Mouse (Mus musculus): ENCODE measurements around the gene Zfand4. TPM values are rescaled to one million over a fixed set of nuclear protein-coding genes. Genes with fewer than 3 reads are reported as not detected.

Gene Zfand4
- polyA plus RNA-seq, 1 experiment from 2014 or later = 3.4 TPM

- WGBS = 63% methylated on average over 3 of the region's 3 CpGs
These were observed 95.2 kb downstream of the Zfand4 start for GRCm38 (mm10) chr6:116359256-116359655.

DNA sequence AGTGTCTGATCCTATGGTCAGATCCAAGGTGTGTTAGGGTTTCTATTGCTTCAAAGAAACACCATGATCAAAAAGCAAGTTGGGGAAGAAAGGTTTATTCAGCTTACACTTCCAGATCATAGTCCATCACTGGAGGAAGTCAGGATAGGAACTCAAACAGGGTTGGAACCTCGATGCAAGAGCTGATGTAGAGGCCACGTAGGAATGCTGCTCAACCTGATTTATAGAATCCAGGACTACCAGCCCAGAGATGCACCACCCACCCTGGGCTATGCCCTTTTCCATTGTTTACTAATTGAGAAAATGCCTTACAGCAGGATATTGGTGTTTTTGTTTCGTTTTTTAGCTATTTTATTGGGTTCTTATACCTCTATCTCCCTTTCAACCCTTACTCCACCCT lies 97.4 kb downstream of the Zfand4 start:
- H3K36me3 ChIP-seq (ENCODE audit: control insufficient read depth, insufficient read depth, low read length) = no peaks in the 10 kb centered on the region
- no peak for ATAC-seq (ENCODE audit: insufficient number of reproducible peaks, insufficient read depth, low FRiP score, low read depth)
- 91% methylated on average over 3 of the region's 3 CpGs for WGBS
- H3K4me2 ChIP-seq (ENCODE audit: low read length) = no peak overlapping the region
- 0 out of 2 replicates have a peak, but pooled peaks cover 8% of the 10 kb centered on the region for H3K9me3 ChIP-seq (ENCODE audit: control insufficient read depth, low read length)
- H3K4me3 ChIP-seq (ENCODE audit: control insufficient read depth in 1 of 2, insufficient read depth in 1 of 2, low read depth in 1 of 2, low read length in 2 of 2) = no peak overlapping the region
- no peak overlapping the region for H3K27ac ChIP-seq (replicated peaks in 1 of 2; ENCODE audit: control insufficient read depth in 1 of 2, insufficient read depth in 1 of 2, low read depth in 2 of 2, low read length in 2 of 2)
- H3K4me1 ChIP-seq (ENCODE audit: control insufficient read depth in 2 of 2, insufficient read depth in 2 of 2, low read length in 2 of 2) = no peaks in the 10 kb centered on the region
- no peak overlapping the region for H3K9ac ChIP-seq (ENCODE audit: low read length)
- H3K27me3 ChIP-seq (ENCODE audit: control insufficient read depth, insufficient read depth, low read length) = no peaks in the 10 kb centered on the region

More at GRCm38 (mm10) chr6:116359256-116359655, 95.2 kb downstream of the Zfand4 start:
- no peak overlapping the region for H3K4me2 ChIP-seq (ENCODE audit: low read length)
- ATAC-seq (ENCODE audit: insufficient number of reproducible peaks, insufficient read depth, low FRiP score, low read depth) = no peak
- H3K27ac ChIP-seq (replicated peaks in 1 of 2; ENCODE audit: control insufficient read depth in 1 of 2, insufficient read depth in 1 of 2, low read depth in 2 of 2, low read length in 2 of 2) = no peak overlapping the region
- H3K27me3 ChIP-seq (ENCODE audit: control insufficient read depth, insufficient read depth, low read length) = no peaks in the 10 kb centered on the region
- H3K9ac ChIP-seq (ENCODE audit: low read length) = no peak overlapping the region
- H3K9me3 ChIP-seq (ENCODE audit: control insufficient read depth, low read length) = no peaks in the 10 kb centered on the region
- H3K4me3 ChIP-seq (ENCODE audit: control insufficient read depth in 1 of 2, insufficient read depth in 1 of 2, low read depth in 1 of 2, low read length in 2 of 2) = no peak overlapping the region
- no peaks in the 10 kb centered on the region for H3K4me1 ChIP-seq (ENCODE audit: control insufficient read depth in 2 of 2, insufficient read depth in 2 of 2, low read length in 2 of 2)
- no peaks in the 10 kb centered on the region for H3K36me3 ChIP-seq (ENCODE audit: control insufficient read depth, insufficient read depth, low read length)

- Histone ChIP-seq H3K4me1 (ENCODE audit: control insufficient read depth in 2 of 2, insufficient read depth in 2 of 2, low read length in 2 of 2) (no peaks in the 10 kb centered on the region), H3K4me2 (ENCODE audit: low read length) (no peak overlapping the region), H3K4me3 (ENCODE audit: control insufficient read depth in 1 of 2, insufficient read depth in 1 of 2, low read depth in 1 of 2, low read length in 2 of 2) (no peak overlapping the region), H3K9me3 (ENCODE audit: control insufficient read depth, low read length) (0 out of 2 replicates have a peak, but pooled peaks cover 8% of the 10 kb centered on the region), H3K27me3 (ENCODE audit: control insufficient read depth, insufficient read depth, low read length) (no peaks in the 10 kb centered on the region), H3K9ac (ENCODE audit: low read length) (no peak overlapping the region), H3K27ac (replicated peaks in 1 of 2; ENCODE audit: control insufficient read depth in 1 of 2, insufficient read depth in 1 of 2, low read depth in 2 of 2, low read length in 2 of 2) (no peak overlapping the region), H3K36me3 (ENCODE audit: control insufficient read depth, insufficient read depth, low read length) (no peaks in the 10 kb centered on the region)
- no peak for ATAC-seq (ENCODE audit: insufficient number of reproducible peaks, insufficient read depth, low FRiP score, low read depth)
- WGBS = 80% methylated on average over 4 of the region's 4 CpGs
These were observed 98.0 kb downstream of the Zfand4 start for GRCm38 (mm10) chr6:116361993-116362392.

DNA sequence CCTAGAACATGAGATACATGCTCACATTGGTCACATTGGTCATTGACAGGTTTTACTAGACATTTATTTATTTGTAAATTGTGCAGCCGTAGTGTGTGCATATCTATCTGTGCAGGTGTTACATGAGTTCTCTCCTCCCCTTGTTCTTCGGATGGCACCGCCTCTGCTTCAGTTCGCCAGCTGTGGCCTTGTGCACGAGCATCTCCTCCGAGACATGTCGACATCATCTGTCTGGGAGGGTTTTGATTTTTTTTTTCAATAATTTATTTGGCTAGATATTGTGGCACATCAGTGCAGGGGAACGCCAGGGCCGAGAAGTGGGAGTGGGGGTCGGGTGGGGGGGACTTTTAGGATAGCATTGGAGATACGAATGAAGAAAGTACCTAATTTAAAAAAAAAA lies 103.9 kb downstream of the Zfand4 start:
- 84% methylated on average over 11 of the region's 11 CpGs for WGBS
- Histone ChIP-seq H3K4me2 (ENCODE audit: low read length) (no peak overlapping the region), H3K4me3 (ENCODE audit: control insufficient read depth in 1 of 2, insufficient read depth in 1 of 2, low read depth in 1 of 2, low read length in 2 of 2) (no peak overlapping the region), H3K27me3 (ENCODE audit: control insufficient read depth, insufficient read depth, low read length) (no peaks in the 10 kb centered on the region), H3K27ac (replicated peaks in 1 of 2; ENCODE audit: control insufficient read depth in 1 of 2, insufficient read depth in 1 of 2, low read depth in 2 of 2, low read length in 2 of 2) (no peak overlapping the region), H3K4me1 (ENCODE audit: control insufficient read depth in 2 of 2, insufficient read depth in 2 of 2, low read length in 2 of 2) (no peaks in the 10 kb centered on the region), H3K36me3 (ENCODE audit: control insufficient read depth, insufficient read depth, low read length) (no peaks in the 10 kb centered on the region), H3K9me3 (ENCODE audit: control insufficient read depth, low read length) (0 out of 2 replicates have a peak, but pooled peaks cover 8% of the 10 kb centered on the region), H3K9ac (ENCODE audit: low read length) (no peak overlapping the region)
- no peak for ATAC-seq (ENCODE audit: insufficient number of reproducible peaks, insufficient read depth, low FRiP score, low read depth)

- no peak for ATAC-seq (ENCODE audit: insufficient number of reproducible peaks, insufficient read depth, low FRiP score, low read depth)
- WGBS = 88% methylated on average over 1 of the region's 1 CpGs
These were observed 105.8 kb downstream of the Zfand4 start for GRCm38 (mm10) chr6:116369811-116370210.

DNA sequence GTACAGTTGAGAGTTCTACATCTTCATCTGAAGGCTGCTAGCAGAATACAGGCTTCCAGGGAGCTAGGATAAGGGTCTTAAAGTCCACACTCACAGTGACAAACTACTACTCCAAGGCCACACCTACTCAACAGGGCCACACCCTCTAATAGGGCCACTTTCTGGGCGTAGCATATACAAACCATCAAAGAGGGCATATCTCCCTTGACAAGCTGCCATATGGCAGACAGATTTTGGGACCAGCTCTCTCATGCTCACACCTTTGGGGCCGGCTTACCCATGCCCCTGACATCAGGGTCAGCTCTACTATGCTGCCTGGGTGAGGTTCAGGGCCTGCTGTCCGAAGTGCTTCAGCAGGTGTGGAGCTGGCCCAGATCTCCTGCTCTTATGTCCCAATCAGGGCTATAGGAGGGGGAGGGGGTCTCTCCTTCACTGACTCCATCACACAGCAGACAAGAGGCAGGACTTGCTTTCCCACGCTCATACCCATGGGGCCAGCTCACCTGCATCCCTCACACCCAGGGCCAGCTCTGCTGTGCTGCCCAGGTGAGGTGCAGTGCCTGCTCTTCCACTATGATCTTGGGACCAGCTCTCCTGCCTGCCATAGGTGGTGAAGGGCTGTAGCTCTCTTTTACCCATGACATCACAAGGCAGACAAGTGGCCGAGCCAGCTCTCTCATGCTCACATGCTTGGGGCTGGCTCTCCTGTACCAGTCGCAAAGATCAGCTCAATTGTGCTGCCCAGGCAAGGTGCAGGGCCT lies 106.4 kb downstream of the Zfand4 start:
- 0 out of 2 replicates have a peak, but pooled peaks cover 3% of the 10 kb centered on the region for H3K9me3 ChIP-seq (ENCODE audit: control insufficient read depth, low read length)
- H3K4me3 ChIP-seq (ENCODE audit: control insufficient read depth in 1 of 2, insufficient read depth in 1 of 2, low read depth in 1 of 2, low read length in 2 of 2) = no peak overlapping the region
- no peaks in the 10 kb centered on the region for H3K27me3 ChIP-seq (ENCODE audit: control insufficient read depth, insufficient read depth, low read length)
- WGBS = 82% methylated on average over 6 of the region's 6 CpGs
- H3K36me3 ChIP-seq (ENCODE audit: control insufficient read depth, insufficient read depth, low read length) = no peaks in the 10 kb centered on the region
- ATAC-seq (ENCODE audit: insufficient number of reproducible peaks, insufficient read depth, low FRiP score, low read depth) = no peak; the same call in 1 of the 2 replicates
- no peaks in the 10 kb centered on the region for H3K4me1 ChIP-seq (ENCODE audit: control insufficient read depth in 2 of 2, insufficient read depth in 2 of 2, low read length in 2 of 2)
- no peak overlapping the region for H3K27ac ChIP-seq (replicated peaks in 1 of 2; ENCODE audit: control insufficient read depth in 1 of 2, insufficient read depth in 1 of 2, low read depth in 2 of 2, low read length in 2 of 2)
- no peak overlapping the region for H3K9ac ChIP-seq (ENCODE audit: low read length)
- H3K4me2 ChIP-seq (ENCODE audit: low read length) = no peak overlapping the region

More at GRCm38 (mm10) chr6:116369811-116370210, 105.8 kb downstream of the Zfand4 start:
- Histone ChIP-seq H3K4me1 (ENCODE audit: control insufficient read depth in 2 of 2, insufficient read depth in 2 of 2, low read length in 2 of 2) (no peaks in the 10 kb centered on the region), H3K27me3 (ENCODE audit: control insufficient read depth, insufficient read depth, low read length) (no peaks in the 10 kb centered on the region), H3K9ac (ENCODE audit: low read length) (no peak overlapping the region), H3K27ac (replicated peaks in 1 of 2; ENCODE audit: control insufficient read depth in 1 of 2, insufficient read depth in 1 of 2, low read depth in 2 of 2, low read length in 2 of 2) (no peak overlapping the region), H3K4me2 (ENCODE audit: low read length) (no peak overlapping the region), H3K4me3 (ENCODE audit: control insufficient read depth in 1 of 2, insufficient read depth in 1 of 2, low read depth in 1 of 2, low read length in 2 of 2) (no peak overlapping the region), H3K9me3 (ENCODE audit: control insufficient read depth, low read length) (0 out of 2 replicates have a peak, but pooled peaks cover 6% of the 10 kb centered on the region), H3K36me3 (ENCODE audit: control insufficient read depth, insufficient read depth, low read length) (no peaks in the 10 kb centered on the region)

DNA sequence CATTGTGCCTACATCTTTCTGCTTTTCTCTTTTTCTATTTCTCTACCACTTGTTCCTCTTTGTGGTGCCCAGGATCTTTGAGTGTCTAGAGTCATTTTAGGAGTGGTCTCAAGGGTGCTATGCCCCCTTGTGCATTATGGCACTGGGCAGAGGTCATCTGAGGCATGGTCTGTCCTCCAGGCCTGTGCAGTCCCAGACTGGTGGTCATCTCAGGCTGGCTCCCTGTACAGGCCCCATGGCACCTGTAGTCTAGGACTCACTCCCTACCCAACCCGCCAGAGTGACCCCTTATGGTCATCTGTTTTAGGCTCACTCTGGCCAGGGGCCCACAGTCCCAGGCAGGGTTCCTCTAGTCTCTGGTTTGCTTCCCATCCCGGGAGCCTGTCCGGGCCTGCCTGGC lies 107.5 kb downstream of the Zfand4 start:
- H3K27ac ChIP-seq (replicated peaks in 1 of 2; ENCODE audit: control insufficient read depth in 1 of 2, insufficient read depth in 1 of 2, low read depth in 2 of 2, low read length in 2 of 2) = no peak overlapping the region
- WGBS = 90% methylated on average over 3 of the region's 3 CpGs
- ATAC-seq (ENCODE audit: insufficient number of reproducible peaks, insufficient read depth, low FRiP score, low read depth) = no peak

More for the DNA sequence above, 107.5 kb downstream of the Zfand4 start:
- Histone ChIP-seq H3K4me3 (ENCODE audit: control insufficient read depth in 1 of 2, insufficient read depth in 1 of 2, low read depth in 1 of 2, low read length in 2 of 2) (no peak overlapping the region), H3K4me1 (ENCODE audit: control insufficient read depth in 2 of 2, insufficient read depth in 2 of 2, low read length in 2 of 2) (no peaks in the 10 kb centered on the region), H3K27me3 (ENCODE audit: control insufficient read depth, insufficient read depth, low read length) (no peaks in the 10 kb centered on the region), H3K36me3 (ENCODE audit: control insufficient read depth, insufficient read depth, low read length) (no peaks in the 10 kb centered on the region), H3K4me2 (ENCODE audit: low read length) (no peak overlapping the region), H3K9me3 (ENCODE audit: control insufficient read depth, low read length) (no peaks in the 10 kb centered on the region), H3K9ac (ENCODE audit: low read length) (no peak overlapping the region)
